Mouse (Mus musculus): ENCODE data around the gene Ush1g. TPM values are rescaled to one million over a fixed set of nuclear protein-coding genes. Genes with fewer than 3 reads are reported as not detected.

Ush1g gene
- polyA plus RNA-seq, 1 experiment from 2014 or later, result 0.04 TPM

Other genes starting within 250 kb of the Ush1g start
- 1.2 and 2.2 TPM in 2 replicates for gene Rab37, start 230.6 kb downstream of the Ush1g start, polyA plus RNA-seq (2016; fragmentation: Nextera tagmentation; extraction: Ambion mirVana)
- gene Cd300lf, start 188.0 kb downstream of the Ush1g start, polyA plus RNA-seq (2016; fragmentation: Nextera tagmentation; extraction: Ambion mirVana), result 0.19 TPM in 1 of 2 replicates, not detected in the other
- gene Slc9a3r1, start 158.7 kb downstream of the Ush1g start, polyA plus RNA-seq (2016; fragmentation: Nextera tagmentation; extraction: Ambion mirVana), result 39.2 and 42.5 TPM in 2 replicates
- 10.1 and 10.3 TPM in 2 replicates for gene Tmem104, start 134.6 kb downstream of the Ush1g start, polyA plus RNA-seq (2016; fragmentation: Nextera tagmentation; extraction: Ambion mirVana)
- gene Nat9, start 134.2 kb downstream of the Ush1g start, polyA plus RNA-seq (2016; fragmentation: Nextera tagmentation; extraction: Ambion mirVana), result 18.2 and 18.4 TPM in 2 replicates
- 0.06 and 0.07 TPM in 2 replicates for gene Grin2c, start 54.8 kb downstream of the Ush1g start, polyA plus RNA-seq (2016; fragmentation: Nextera tagmentation; extraction: Ambion mirVana)
- 17.6 and 18.1 TPM in 2 replicates for gene Fdxr, start 45.0 kb downstream of the Ush1g start, polyA plus RNA-seq (2016; fragmentation: Nextera tagmentation; extraction: Ambion mirVana)
- gene Fads6, start 24.4 kb downstream of the Ush1g start, polyA plus RNA-seq (2016; fragmentation: Nextera tagmentation; extraction: Ambion mirVana), result 0.27 and 0.62 TPM in 2 replicates
- gene Otop2, start 14.9 kb downstream of the Ush1g start, polyA plus RNA-seq (2016; fragmentation: Nextera tagmentation; extraction: Ambion mirVana), result not detected in 2 replicates
- gene Otop3, start 12.7 kb upstream of the Ush1g start, polyA plus RNA-seq (2016; fragmentation: Nextera tagmentation; extraction: Ambion mirVana), result not detected in 2 replicates
- 8.6 and 9.6 TPM in 2 replicates for gene Hid1, start 45.7 kb upstream of the Ush1g start, polyA plus RNA-seq (2016; fragmentation: Nextera tagmentation; extraction: Ambion mirVana)
- 15.6 and 16.4 TPM in 2 replicates for gene Cdr2l, start 59.9 kb upstream of the Ush1g start, polyA plus RNA-seq (2016; fragmentation: Nextera tagmentation; extraction: Ambion mirVana)
- 221 and 228 TPM in 2 replicates for gene Mrpl58, start 81.7 kb upstream of the Ush1g start, polyA plus RNA-seq (2016; fragmentation: Nextera tagmentation; extraction: Ambion mirVana)
- gene Atp5h, start 97.9 kb upstream of the Ush1g start, polyA plus RNA-seq (2016; fragmentation: Nextera tagmentation; extraction: Ambion mirVana), result 880 and 890 TPM in 2 replicates
- 14.8 and 17.3 TPM in 2 replicates for gene Kctd2, start 98.1 kb upstream of the Ush1g start, polyA plus RNA-seq (2016; fragmentation: Nextera tagmentation; extraction: Ambion mirVana)
- 0.15 TPM in 1 of 2 replicates, not detected in the other for gene Trim80, start 118.5 kb upstream of the Ush1g start, polyA plus RNA-seq (2016; fragmentation: Nextera tagmentation; extraction: Ambion mirVana)
- gene Slc16a5, start 140.4 kb upstream of the Ush1g start, polyA plus RNA-seq (2016; fragmentation: Nextera tagmentation; extraction: Ambion mirVana), result 0.28 and 0.34 TPM in 2 replicates
- 9.0 and 9.9 TPM in 2 replicates for gene Armc7, start 153.6 kb upstream of the Ush1g start, polyA plus RNA-seq (2016; fragmentation: Nextera tagmentation; extraction: Ambion mirVana)
- 90.9 and 92.2 TPM in 2 replicates for gene Nt5c, start 169.8 kb upstream of the Ush1g start, polyA plus RNA-seq (2016; fragmentation: Nextera tagmentation; extraction: Ambion mirVana)
- 592 and 614 TPM in 2 replicates for gene Jpt1, start 192.3 kb upstream of the Ush1g start, polyA plus RNA-seq (2016; fragmentation: Nextera tagmentation; extraction: Ambion mirVana)
- gene Sumo2, start 214.2 kb upstream of the Ush1g start, polyA plus RNA-seq (2016; fragmentation: Nextera tagmentation; extraction: Ambion mirVana), result 1,425 and 1,473 TPM in 2 replicates
- gene Nup85, start 242.4 kb upstream of the Ush1g start, polyA plus RNA-seq (2016; fragmentation: Nextera tagmentation; extraction: Ambion mirVana), result 252 and 253 TPM in 2 replicates

Measured in embryonic facial prominence, embryonic 10.5 days (tissue).